Mouse (Mus musculus): ENCODE results near the gene Lnpep. TPM values are rescaled to one million over a fixed set of nuclear protein-coding genes. Genes with fewer than 3 reads are reported as not detected.
A peak's percentile ranks its signal among the peaks of the same experiment; 100 is the strongest.

Gene Lnpep
- total RNA-seq, 4 experiments from 2014 or later = 95.9 to 107 (median 103) TPM

DNA sequence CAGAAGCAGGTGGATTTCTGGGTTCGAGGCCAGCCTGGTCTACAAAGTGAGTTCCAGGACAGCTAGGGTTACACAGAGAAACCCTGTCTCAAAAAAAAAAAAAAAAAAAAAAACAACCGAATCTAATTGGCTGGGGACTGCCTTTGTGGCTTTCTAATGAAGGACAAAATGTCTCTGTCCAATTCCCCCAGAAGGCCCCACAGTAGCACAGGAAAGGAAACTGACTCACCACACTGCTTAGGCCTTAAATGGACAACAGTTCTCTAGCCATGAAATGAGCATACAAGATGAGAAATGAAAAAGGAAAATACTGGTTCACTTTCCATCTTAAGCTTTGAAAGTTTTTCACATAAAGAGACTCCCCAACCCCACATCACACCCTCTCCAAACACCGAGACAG lies 15.3 kb downstream of the Lnpep start:
- DNase-seq (ENCODE audit: low spot score in 2 of 2) = no peak

DNA sequence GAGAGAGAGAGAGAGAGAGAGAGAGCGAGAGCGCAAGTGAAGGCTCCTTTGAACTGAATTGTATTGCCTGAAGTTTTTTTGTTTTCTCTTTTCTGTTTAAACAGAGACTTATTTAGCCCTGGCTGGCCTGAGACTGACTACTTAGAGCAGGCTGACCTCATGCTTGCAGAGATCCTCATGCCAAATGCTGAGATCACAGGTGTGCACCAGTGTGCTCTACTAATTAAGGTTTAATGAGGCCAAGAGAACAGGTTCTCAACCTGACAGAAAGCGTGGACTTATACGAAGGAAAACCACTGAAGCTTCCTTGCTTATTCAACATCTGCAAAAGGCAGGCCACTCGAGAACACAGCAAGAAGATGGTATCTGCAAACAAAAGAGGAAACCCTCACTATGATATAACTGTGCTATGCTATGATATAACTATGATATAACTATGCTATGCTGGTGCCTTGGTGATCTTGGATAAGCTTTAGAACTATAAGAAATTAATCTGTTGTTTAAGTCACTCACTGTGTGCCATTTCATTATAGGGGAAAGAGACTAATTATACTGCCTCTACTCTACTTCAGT lies 16.3 kb downstream of the Lnpep start:
- no peak for DNase-seq (ENCODE audit: low spot score in 2 of 2)

DNA sequence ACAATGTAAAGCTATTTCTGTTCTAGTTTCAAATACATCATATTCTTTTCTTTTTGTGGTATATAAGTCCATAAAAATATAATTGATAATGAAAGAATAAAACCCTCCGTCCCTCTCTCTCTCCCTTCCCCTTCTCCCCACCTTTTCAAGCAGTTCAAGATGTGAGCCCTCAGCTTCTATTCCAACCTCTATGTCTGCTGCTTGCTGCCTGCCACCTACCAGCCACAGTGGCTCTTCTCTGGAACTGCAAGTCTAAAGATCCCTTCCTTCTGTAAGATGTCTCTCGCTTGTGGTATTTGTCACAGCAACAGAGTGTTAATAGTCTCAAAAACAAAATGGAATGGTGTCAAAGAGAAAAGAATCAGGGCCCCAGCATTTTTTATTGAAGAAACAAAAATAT lies 20.3 kb downstream of the Lnpep start:
- DNase-seq (ENCODE audit: low spot score in 2 of 2) = no peak

DNA sequence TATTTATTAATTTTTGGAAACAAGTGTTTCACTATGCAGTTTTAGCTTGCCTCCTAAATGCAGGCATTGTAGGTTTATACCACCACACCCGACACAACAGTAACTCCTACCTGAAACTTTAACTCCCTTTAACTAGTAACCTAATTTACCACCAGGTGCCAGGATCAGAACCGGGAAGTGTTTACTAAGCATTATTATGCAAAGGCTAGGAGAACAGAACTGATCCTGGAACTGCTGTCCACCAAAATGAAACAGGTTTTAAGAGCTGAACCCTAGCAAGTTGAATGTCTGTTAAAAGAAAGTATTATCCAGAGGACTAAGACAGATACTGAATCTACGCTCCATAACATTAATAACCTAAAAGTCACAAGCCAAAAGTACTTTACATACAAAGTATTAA lies 21.2 kb downstream of the Lnpep start:
- DNase-seq (ENCODE audit: low spot score in 2 of 2) = no peak

DNA sequence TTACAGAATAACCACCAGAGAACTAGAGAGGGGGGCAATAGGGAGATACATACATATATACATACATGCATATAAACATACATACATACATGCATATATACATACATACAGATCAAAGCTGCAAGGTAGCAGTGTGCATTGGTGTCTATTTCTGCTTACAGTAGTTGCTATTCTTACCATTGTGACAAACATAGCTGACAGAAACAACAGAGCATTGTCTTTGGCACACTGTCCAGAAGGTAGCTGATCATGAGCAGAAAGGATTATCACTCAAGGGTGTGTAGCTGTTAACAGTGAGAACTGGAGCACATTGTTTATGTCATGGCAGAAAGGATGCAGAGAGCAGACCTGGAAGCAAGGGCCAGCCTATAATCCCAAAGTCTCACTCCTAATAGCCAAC lies 22.1 kb downstream of the Lnpep start:
- no peak for DNase-seq (ENCODE audit: low spot score in 2 of 2)

DNA sequence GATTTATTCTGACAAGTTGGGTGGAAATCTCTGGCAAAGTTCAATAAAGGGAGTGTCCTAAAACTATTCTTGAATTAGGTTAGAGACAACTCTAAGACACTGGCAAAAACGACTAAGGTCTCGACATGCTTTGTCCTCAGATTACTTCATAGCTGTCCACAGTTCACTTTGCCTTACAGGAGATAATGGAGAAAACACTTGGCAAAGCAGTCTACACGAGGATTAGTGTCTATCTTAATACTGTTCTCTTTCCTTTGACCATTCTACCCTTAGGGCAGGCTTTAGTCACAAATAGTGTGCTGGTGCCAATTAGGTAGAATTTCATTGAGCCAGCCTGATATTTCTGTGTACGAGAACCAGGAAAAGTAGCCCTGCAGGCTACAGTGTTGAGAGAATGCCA lies 22.5 kb downstream of the Lnpep start:
- no peak for DNase-seq (ENCODE audit: low spot score in 2 of 2)

DNA sequence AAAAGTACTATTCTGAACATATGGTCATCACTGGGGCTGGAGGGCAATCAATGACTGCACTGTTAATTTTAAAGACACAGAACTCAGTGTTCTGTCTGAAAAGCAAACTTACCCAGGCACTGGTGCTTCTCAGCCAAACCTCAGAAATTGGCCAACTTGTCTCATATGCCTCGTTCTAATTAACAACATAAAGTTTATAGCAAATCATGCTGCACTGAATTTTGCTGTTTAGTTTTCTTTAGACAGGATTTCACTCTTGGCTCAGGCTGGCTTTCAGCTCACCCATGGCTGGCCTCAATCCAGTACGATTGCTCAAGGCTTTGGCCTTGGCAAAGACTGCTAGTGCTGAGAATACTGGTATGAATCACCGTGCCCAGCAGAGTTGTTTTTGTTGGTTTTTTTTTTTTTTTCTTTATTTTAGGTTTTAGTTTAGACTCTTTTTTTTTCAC lies 24.0 kb downstream of the Lnpep start:
- DNase-seq (ENCODE audit: low spot score in 2 of 2) = peak; percentile 70 to 78

DNA sequence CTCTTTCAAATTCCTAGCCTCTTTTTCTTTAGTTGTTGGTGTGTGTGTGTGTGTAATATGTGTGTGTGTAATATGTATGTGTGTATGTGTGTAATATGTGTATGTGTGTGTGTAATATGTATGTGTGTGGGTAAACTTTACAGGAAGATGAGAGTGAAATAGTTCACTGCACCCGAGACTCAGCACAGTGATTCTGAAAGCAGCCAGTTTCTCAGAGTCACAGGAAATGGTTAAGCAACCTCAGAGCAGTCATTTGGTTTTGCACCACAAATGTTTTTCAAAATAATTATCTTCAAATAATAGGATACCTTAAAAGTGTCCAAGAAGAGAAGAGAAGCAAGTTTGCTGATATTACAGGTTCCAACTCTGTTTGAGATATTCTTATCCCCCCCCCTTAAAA lies 24.8 kb downstream of the Lnpep start:
- no peak for DNase-seq (ENCODE audit: low spot score in 2 of 2)

DNA sequence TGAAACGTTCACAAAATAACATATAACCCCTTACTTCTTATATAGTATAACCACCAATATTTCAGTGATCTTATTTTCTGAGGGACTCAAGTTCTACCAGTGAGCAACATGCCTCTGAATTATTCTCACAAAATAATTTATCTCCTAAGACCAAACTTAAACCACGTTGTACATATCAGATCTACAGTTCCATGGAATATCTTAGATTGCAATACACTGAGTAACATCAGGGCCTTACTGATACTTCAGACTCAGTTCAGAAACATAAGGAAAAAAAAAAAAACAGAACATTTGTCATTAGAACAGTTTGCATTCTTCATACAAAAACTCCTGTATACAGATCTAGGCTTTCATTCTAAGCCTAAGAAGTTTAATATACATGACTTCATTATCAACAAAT lies 26.5 kb downstream of the Lnpep start:
- no peak for DNase-seq (ENCODE audit: low spot score in 2 of 2)

DNA sequence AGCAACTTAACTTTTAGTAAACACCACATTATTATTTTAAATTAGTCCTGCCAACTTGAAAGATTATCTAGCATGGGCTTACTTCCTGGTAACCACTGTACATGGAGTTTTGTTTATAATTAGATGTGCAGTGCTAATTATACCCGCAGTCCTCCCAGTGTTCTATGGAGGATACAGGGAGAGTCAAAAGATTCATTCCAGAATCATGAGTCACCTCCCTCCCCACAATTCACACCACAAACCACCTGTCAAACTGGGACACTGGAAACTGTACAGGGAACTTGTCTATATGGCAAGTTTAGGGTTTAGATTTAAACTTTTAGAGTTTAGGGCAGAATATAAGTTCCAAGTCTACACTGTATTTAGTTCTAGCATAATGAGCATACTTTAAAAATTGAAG lies 31.9 kb downstream of the Lnpep start:
- DNase-seq (ENCODE audit: low spot score in 2 of 2) = no peak

DNA sequence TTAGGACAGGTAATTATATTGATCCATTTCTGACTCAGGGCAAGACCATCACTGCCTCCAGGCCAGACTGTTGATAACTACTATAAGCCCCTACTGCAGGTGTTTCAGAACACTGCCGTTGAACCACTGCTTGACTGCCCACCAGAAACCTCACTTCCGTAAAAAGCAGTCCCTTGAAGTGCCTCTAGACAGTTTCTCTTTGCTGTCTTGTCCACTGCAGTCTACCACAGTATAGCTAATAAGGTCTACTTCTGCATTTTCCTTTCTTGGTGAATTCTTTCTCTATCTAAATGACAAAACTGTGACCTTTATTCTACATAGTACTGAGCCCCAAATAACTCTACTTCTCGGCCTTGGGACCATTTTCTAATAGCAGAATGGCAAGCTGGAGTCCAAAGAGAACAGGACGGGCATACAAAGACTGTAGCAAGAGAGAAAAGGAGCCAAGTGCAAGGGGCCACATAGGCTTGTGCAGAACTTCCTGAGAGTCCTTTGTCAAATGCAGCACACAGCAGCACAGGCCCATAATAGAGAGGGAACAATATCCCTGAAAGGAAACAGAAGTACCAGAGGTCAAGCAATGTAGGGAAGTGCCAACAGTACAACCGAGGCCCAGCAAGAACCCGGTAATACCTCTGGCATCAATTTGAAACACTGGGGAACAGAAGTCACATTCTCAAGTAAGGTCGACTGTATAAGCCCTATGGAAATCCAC lies 37.4 kb downstream of the Lnpep start:
- no peak for DNase-seq (ENCODE audit: low spot score in 2 of 2)

DNA sequence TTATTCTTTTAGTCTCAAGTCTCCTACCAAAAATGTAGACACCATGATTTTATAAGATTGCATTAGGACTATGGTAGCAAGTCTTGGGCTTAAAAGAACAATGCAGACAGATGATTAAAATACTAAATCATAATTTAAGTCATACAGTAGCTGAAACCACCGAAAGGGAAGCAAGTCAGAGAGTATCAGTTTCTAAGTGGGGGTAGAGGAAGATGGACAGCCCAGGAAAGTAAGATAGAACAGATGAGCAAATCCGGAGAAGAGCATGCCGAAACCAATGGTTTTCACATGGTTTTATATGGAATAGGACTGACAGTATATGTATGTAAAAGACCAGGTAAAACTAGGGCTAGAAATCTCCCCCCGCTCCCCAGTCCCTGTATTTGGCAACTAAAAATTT lies 39.7 kb downstream of the Lnpep start:
- DNase-seq (ENCODE audit: low spot score in 2 of 2) = no peak

DNA sequence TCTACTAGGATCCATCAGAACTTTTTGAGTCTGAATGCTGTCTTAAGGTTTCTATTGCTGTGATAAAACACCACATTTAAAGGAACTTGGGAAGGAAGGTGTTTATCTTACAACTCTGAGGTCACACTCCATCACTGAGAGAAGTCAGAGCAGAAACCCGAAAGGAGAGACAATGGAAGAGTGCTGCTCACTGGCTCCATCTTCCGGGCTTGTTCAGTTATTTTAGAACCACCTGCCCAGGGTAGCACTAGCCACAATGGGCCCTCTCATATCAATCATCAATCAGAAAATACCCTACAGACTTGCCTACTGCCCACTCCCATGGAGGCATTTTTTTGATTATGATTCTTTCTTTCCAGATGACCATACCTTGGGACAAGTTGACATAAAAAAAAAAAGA lies 41.0 kb downstream of the Lnpep start:
- DNase-seq (ENCODE audit: low spot score in 2 of 2) = no peak

DNA sequence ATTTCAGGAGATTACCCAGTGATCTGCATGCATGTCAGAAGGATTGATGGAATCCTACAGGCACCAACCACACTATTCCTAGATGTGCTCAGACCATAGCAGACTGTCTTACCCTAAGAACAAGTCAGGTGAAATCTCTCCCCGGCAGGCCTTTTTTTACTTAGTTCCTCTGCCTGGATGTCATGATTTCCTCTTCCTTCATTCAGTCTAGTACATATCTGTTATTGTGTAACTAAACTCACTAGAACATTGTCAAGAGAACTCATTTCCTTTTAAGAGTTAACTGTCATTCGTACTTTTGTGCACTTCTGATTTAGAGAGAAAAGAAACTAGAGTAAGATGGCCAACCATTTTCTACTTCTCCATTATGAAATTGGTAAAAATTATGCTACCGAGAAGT lies 43.6 kb downstream of the Lnpep start:
- DNase-seq (ENCODE audit: low spot score in 2 of 2) = no peak

DNA sequence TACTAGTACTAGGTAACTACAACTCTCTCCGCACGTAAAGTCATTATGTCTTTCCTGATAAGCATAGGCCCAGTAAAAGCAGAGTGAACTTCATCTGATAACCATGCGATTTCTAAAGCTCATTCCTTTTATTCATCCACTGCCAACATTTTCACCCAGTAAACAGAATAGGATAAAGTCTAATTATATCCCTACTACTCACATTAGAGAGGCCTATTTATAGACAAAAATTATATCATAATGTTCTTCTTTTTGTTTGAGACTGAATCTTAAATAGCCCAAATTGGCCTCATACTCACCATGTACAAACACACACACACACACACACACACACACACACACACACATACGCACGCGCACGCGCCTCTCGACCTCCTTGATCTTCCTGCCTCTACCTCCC lies 48.5 kb downstream of the Lnpep start:
- DNase-seq (ENCODE audit: low spot score in 2 of 2) = no peak

DNA sequence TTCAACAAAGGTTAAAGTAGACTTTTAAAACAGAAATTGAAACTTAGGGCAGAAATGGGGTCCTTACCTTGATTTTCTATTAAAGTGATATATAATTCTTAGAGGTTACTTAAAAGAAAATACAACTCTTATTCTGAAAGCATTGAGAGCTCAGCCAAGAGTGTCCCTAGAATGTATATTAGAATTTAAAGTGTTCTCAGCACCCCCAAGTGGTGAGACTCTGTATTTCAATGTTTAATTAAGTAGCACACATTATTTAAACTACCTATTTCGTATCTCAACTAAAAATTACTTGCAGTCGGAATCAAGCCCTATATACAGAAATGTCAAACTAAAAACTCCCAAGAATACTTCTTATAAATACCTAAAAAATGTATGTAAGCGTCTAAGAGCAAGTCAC lies 57.8 kb downstream of the Lnpep start:
- DNase-seq (ENCODE audit: low spot score in 2 of 2) = no peak

DNA sequence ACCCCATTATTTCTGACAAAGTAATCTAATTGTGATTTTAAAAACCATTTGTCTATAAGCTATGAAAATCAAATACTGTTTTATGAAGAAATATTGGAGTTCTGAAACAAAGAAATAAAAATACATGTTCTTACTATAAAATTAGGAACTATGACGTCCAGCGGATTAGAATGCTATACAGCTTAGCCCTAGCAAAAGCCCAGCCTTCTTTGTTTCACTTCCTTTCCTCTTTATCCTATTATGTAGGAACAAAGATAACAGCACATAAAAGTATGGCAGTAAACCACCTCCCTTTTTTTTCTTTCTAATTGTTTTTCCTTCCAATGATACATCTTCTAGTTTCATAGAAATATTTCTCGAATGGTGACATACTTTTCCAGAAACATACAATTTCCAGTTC lies 75.9 kb downstream of the Lnpep start:
- DNase-seq (ENCODE audit: low spot score in 2 of 2) = no peak

DNA sequence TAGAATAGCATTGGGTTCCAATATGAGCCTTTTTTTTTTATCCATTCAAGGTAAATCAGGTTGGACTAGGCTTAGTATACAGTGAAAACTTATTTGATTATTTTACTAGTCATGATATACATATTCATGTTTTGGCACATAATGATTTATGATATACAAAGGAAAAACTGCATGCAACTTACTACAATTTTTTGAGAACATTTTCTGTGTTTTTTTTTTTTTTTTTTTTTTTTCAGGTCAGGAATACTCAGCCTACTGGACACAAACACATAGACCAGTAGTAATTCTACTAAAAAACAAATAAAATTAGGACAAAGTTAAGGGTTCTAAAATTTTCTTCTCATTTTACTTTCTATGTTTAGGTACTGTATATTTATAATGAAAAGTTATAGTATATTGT lies 93.5 kb downstream of the Lnpep start:
- no peak for DNase-seq (ENCODE audit: low spot score in 2 of 2)

DNA sequence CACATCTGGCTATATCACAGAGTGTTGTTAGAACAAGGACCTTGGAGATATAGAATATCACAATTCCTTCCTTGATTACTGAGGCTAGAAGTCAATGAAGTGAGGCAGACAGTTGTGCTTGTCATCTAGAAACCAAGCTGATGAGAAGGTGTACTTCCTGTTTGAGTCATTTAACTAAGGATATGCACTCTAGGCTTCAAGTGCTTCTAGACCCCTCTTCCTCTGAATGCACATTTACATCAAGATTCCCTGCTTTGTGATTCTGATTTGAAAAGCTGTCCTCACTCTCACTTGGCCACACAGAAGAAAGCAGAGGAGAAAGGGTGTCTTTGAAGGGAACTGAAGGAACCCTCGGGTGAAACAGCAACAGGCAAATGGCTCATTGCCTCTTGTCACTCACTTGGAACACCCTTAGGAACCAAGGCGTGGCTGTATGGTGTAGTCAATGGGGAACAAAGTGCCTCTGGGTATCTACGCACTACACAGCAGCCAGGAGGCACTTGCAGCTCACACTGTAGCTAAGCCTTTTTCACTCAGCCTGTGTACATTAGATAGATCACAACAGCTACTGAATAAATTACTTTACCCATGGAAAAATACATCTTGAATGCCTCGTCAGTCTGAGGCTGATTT lies 108.3 kb downstream of the Lnpep start:
- DNase-seq (ENCODE audit: low spot score in 2 of 2) = no peak

DNA sequence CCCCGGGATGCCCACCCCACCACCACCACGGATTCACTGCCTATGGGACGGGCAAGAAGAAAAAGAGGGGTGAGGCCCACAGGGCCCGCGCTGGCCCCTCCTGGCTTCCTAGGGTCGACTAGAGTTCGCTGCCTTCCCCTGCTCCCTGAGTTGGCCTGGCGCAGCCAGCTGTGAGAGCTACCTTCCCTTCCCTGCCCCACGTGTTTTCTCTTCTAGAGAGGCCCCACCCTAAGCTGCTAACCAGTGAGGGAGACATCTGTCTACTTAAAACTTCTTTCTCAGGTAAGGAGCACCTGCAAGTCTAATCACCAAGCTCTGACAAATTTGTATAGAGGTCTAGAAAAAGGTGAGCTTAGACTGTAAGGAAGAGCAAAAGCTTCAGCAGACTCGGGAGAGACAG lies 118.2 kb downstream of the Lnpep start:
- DNase-seq (ENCODE audit: low spot score in 2 of 2) = no peak

DNA sequence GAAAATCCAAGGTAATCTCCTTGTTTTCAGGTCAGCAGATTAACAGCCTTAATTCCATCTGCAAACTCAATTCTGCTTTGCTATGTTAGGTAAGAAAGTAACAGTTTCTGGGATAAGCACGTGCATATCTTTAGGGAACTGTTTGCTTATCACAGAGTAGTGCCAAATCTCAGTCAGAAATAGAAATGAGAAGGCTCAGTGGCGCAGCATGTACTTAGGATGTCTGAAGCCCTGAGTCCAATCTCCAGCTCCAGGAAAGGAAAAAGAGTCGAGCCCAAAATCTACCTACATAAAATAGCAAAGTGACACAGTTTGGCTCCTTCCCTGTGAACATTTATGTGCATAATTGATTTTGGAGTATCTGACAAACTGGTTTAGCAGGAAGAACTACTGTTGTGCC lies 125.6 kb downstream of the Lnpep start:
- DNase-seq (ENCODE audit: low spot score in 2 of 2) = no peak

DNA sequence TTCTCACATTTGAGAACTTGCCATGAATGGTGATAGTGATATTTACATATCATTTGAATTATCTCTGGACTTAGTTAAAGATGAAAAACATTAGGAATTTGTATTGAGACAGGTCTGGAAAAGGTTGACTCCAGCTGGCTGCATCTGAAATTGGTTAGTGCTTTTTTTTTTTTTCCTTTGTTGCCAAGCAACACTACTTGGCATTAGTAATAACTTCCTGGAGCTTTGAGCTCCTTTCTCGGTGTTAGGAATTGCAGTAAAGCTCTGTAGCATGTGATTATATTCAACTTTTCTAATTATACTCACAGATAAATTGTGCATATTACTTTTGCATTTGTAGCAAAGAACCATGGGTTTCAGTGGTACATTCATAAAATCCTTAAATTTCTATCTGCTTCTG lies 126.0 kb downstream of the Lnpep start:
- no peak for DNase-seq (ENCODE audit: low spot score in 2 of 2)

DNA sequence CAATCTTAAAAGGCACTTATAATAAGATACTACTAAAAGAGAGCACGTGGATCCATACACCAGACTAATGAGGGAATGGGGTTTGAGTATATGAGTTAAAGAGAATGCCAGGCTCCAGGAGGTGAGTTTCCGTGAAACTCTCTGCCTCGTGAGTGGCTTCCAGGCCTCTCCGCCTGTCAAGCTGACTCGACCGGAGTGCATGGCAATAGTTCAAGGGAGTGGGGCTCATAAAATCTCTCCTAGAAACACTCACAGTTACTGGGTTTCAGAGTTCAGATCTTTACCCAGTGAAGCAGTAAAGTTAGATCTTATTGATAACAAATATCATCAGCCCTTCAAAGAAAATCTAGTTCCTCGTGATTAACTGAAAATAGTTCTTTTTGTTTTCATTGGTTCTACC lies 128.1 kb downstream of the Lnpep start:
- no peak for DNase-seq (ENCODE audit: low spot score in 2 of 2)

All from layer of hippocampus, adult 8-10 months (tissue).